Mouse (Mus musculus) ES-CJ7 (cell line): ENCODE data around the gene Dvl1.

Source experiments
- DNase-seq: peaks from one replicate; pipeline ENCODE4 v3.0.0; 2011; ENCODE audit warnings: low read depth, low spot score

Gene Dvl1

DNA sequence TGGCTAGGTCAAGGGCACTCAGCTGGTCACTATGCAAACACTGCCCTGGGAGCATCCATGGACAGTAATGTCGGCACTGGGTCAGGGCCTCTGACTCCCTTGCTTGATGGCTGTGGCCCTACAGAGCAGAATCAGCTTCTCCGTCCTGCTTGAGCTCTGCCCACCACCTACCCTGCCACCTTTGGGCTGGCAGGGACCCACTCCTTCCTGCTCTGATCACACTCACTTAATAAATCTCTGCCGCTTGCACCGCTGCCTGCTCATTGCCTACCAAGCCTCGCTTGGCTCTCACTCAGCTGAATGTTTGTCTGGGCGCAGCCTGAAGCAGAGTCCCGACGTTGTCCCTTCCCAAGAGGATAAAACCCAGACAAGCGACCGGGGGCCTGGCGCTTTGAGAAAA is 59.8 kb downstream of the Dvl1 start:
- DNase-seq, result no peak

DNA sequence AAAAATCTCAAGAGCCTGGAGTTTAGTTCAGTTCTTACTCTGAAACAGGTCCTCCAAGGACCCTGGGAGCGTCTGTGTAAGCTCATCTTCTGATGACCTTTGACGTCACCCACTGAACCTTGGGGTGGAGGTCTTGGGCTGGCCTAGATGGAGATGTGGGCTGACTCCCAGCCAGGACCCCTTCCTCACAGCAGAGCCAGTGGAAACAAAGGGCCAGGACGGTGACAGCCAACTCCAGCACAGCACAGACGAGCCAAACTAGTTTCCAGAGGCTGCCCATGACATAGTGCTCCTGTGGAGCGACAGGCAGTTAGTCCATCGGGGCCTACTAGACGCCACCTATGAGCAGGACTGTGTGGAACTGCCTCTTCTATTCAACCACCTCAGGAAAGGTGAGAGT is 61.1 kb downstream of the Dvl1 start:
- no peak for DNase-seq

DNA sequence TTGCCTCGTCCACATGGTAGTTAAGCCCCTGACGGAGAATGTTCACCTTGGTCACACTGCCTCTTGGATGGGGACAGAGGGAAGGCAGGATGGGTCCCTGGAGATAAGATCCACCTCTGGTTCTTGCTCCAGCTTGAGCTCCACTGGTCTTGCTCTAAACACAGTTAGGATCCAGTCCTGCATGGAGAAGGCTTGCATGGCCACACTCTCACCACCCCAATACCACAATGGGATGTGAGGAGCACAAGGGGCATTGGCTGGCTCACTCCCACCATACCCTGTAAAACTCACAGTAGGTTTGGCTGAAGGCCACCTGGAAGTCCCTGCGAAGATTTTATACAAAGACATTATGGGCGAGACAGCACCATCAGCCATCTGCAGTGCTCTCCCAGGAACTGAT is 61.5 kb downstream of the Dvl1 start:
- no peak for DNase-seq
